Mouse (Mus musculus) MEL (cell line): Measurements from ENCODE around the gene Rnf220.

ENCODE experiments used
- CTCF ChIP-seq, 3 experiments: IDR thresholded peaks in 2 of 3; conservative IDR thresholded peaks in 1 of 3; 2 replicates each; pipeline ENCODE4 v1.5.1; 2011 to 2012; ENCODE audit warnings: low read length in 3 of 3, low read depth in 2 of 3, mild to moderate bottlenecking in 2 of 3, improper control_type of control experiment in 1 of 3, inconsistent platforms in 1 of 3, mixed read lengths in 1 of 3, moderate library complexity in 1 of 3; ENCODE audit not compliant: control insufficient read depth in 1 of 3, insufficient read depth in 1 of 3, poor library complexity in 1 of 3, severe bottlenecking in 1 of 3
- E2F4 ChIP-seq: IDR thresholded peaks from 2 replicates; pipeline ENCODE4 v1.6.1; 2011; ENCODE audit warnings: low read depth, low read length, improper control_type of control experiment, borderline replicate concordance
- EP300 ChIP-seq, 2 experiments: IDR thresholded peaks; 2 replicates each; pipeline ENCODE4 v1.6.1; 2011; ENCODE audit warnings: improper control_type of control experiment in 2 of 2, low read length in 2 of 2, low read depth in 1 of 2, mild to moderate bottlenecking in 1 of 2
- GABPA ChIP-seq: IDR thresholded peaks from 2 replicates; pipeline ENCODE4 v1.6.1; 2012; ENCODE audit warnings: low read depth, mild to moderate bottlenecking, inconsistent platforms, low read length, improper control_type of control experiment, moderate library complexity
- GATA1 ChIP-seq: IDR thresholded peaks from 2 replicates; pipeline ENCODE4 v1.6.1; 2011; ENCODE audit warnings: low read depth, low read length, improper control_type of control experiment
- MAFK ChIP-seq: IDR thresholded peaks from 2 replicates; pipeline ENCODE4 v1.6.1; 2011; ENCODE audit warnings: low read depth, mild to moderate bottlenecking, low read length, improper control_type of control experiment, borderline replicate concordance
- MAX ChIP-seq: IDR thresholded peaks from 2 replicates; pipeline ENCODE4 v1.6.1; 2011; ENCODE audit warnings: low read length, improper control_type of control experiment
- MEF2A ChIP-seq: IDR thresholded peaks from 2 replicates; pipeline ENCODE4 v1.6.1; 2014; ENCODE audit warnings: low read depth, mild to moderate bottlenecking, inconsistent platforms, low read length, improper control_type of control experiment; ENCODE audit not compliant: poor library complexity, insufficient replicate concordance, severe bottlenecking; ENCODE audit errors: extremely low read depth
- MYB ChIP-seq: IDR thresholded peaks from 2 replicates; pipeline ENCODE4 v1.6.1; 2011; ENCODE audit warnings: mild to moderate bottlenecking, low read depth, low read length, improper control_type of control experiment
- NRF1 ChIP-seq: IDR thresholded peaks from 2 replicates; pipeline ENCODE4 v1.6.1; 2014; ENCODE audit warnings: low read depth, mild to moderate bottlenecking, inconsistent platforms, low read length, improper control_type of control experiment, moderate library complexity; ENCODE audit not compliant: poor library complexity, insufficient read depth, severe bottlenecking
- POLR2A ChIP-seq, 2 experiments: IDR thresholded peaks; 2 replicates each; pipeline ENCODE4 v1.6.1; 2011 to 2012; ENCODE audit warnings: low read length in 2 of 2, mild to moderate bottlenecking in 2 of 2, control low read depth in 1 of 2, improper control_type of control experiment in 1 of 2, low read depth in 1 of 2, moderate library complexity in 1 of 2; ENCODE audit not compliant: control insufficient read depth in 1 of 2, insufficient read depth in 1 of 2, poor library complexity in 1 of 2
- RAD21 ChIP-seq: IDR thresholded peaks from 2 replicates; pipeline ENCODE4 v1.6.1; 2011; ENCODE audit warnings: mild to moderate bottlenecking, low read depth, low read length, improper control_type of control experiment
- UBTF ChIP-seq: IDR thresholded peaks from 2 replicates; pipeline ENCODE4 v1.6.1; 2012; ENCODE audit warnings: low read depth, mild to moderate bottlenecking, inconsistent platforms, low read length, improper control_type of control experiment, moderate library complexity, borderline replicate concordance; ENCODE audit not compliant: insufficient read depth

GRCm38 (mm10) chr4:117221836-117222235 is 275.0 kb downstream of the Rnf220 start:
- no peak for TF ChIP-seq GABPA
- no peak for TF ChIP-seq MAX
- TF ChIP-seq RAD21: no peak
- no peak for TF ChIP-seq POLR2A (IDR thresholded peaks at IDR 0.05; ENCODE audit: control insufficient read depth in 1 of 2, insufficient read depth in 1 of 2, low read depth in 1 of 2, low read length in 2 of 2, poor library complexity in 1 of 2)
- TF ChIP-seq EP300 (IDR thresholded peaks at IDR 0.05; ENCODE audit: low read depth in 1 of 2, low read length in 2 of 2): no peak
- no peak for TF ChIP-seq CTCF (IDR thresholded peaks at IDR 0.05 in 2 of 3, conservative IDR thresholded peaks at IDR 0.05 in 1 of 3; ENCODE audit: control insufficient read depth in 1 of 3, insufficient read depth in 1 of 3, low read depth in 2 of 3, low read length in 3 of 3, poor library complexity in 1 of 3, severe bottlenecking in 1 of 3)
- no peak for TF ChIP-seq MYB
- TF ChIP-seq MAFK: no peak
- no peak for TF ChIP-seq NRF1
- no peak for TF ChIP-seq E2F4
- TF ChIP-seq GATA1: no peak
- no peak for TF ChIP-seq MEF2A
- TF ChIP-seq UBTF: no peak
